Mouse (Mus musculus) testis, adult 2 months (tissue): ENCODE data around the gene Dclk2.

Source experiments
- CTCF ChIP-seq: fragments of 200-500 bp; IDR thresholded peaks from 2 replicates; pipeline ENCODE4 v1.5.1; 2012; ENCODE audit warnings: low read depth, mild to moderate bottlenecking, inconsistent platforms, low read length, moderate library complexity; ENCODE audit not compliant: control insufficient read depth, insufficient read depth, insufficient replicate concordance
- POLR2A ChIP-seq: fragments of 200-500 bp; IDR thresholded peaks from 2 replicates; pipeline ENCODE4 v1.6.1; 2012; ENCODE audit warnings: low read depth, mild to moderate bottlenecking, inconsistent platforms, low read length, moderate library complexity; ENCODE audit not compliant: control insufficient read depth

GRCm38 (mm10) chr3:86802825-86803224 lies 117.8 kb downstream of the Dclk2 start:
- TF ChIP-seq CTCF (no peak), POLR2A (no peak)
